Mouse (Mus musculus) lung, adult 2 months (tissue): ENCODE results near the gene Ssr2. TPM values are rescaled to one million over a fixed set of nuclear protein-coding genes. Genes with fewer than 3 reads are reported as not detected.
A peak's percentile ranks its signal among the peaks of the same experiment; 100 is the strongest.
"Not testable (repeated sequence)": the region's sequence is repeated elsewhere in the genome, so short reads cannot be mapped to it uniquely, and the experiment has no call there.

Experiments
- DNase-seq: peaks from one replicate; pipeline ENCODE4 v3.0.0; 2022
- H3K4me1 ChIP-seq: fragments of 200-500 bp; 2 replicates; pipeline ENCODE4 v1.6.1; 2011; ENCODE audit warnings: low read length; ENCODE audit not compliant: control insufficient read depth, insufficient read depth
- H3K4me3 ChIP-seq: fragments of 200-500 bp; replicated peaks from 2 replicates; pipeline ENCODE3; 2011; ENCODE audit warnings: low read depth, mild to moderate bottlenecking, control low read depth, low read length; ENCODE audit errors: extremely low read depth
- CTCF ChIP-seq: fragments of 200-500 bp; IDR thresholded peaks from 2 replicates; pipeline ENCODE4 v1.5.1; 2011; ENCODE audit warnings: mild to moderate bottlenecking, low read length, control low read depth; ENCODE audit not compliant: insufficient read depth
- POLR2A ChIP-seq: fragments of 200-500 bp; IDR thresholded peaks from 2 replicates; pipeline ENCODE4 v1.6.1; 2011; ENCODE audit warnings: low read depth, mild to moderate bottlenecking, control low read depth, low read length, borderline replicate concordance; ENCODE audit errors: extremely low read depth
- WGBS: fragments of 180-500 bp; shearing (Covaris S2); methylation state at CpG from one replicate; pipeline ENCODE4 v1.1.7; 2018; 5-methylcytosine and 5-hydroxymethylcytosine counted together
- polyA plus RNA-seq: library from polyadenylated mRNA; depleted of rRNA; stranded (reverse); fragments of >200 nt; gene quantifications from 2 replicates; pipeline ENCODE4 v1.2.3, GENCODE M21; 2012

Gene Ssr2
- polyA plus RNA-seq, 1 experiment = 188 TPM

GRCm38 (mm10) chr3:88572835-88573234, 2.8 kb upstream of the Ssr2 start:
- TF ChIP-seq POLR2A (no peak), CTCF (no peak)
- DNase-seq = no peak
- 67% methylated on average over 2 of the region's 2 CpGs for WGBS
- Histone ChIP-seq H3K4me3 (no peak overlapping the region), H3K4me1 (no peaks in the 10 kb centered on the region)

GRCm38 (mm10) chr3:88573810-88574209, 1.9 kb upstream of the Ssr2 start:
- TF ChIP-seq POLR2A (no peak), CTCF (no peak)
- 93% methylated on average over 2 of the region's 2 CpGs for WGBS
- H3K4me1 ChIP-seq = no peaks in the 10 kb centered on the region
- no peak overlapping the region for H3K4me3 ChIP-seq
- no peak for DNase-seq

DNA sequence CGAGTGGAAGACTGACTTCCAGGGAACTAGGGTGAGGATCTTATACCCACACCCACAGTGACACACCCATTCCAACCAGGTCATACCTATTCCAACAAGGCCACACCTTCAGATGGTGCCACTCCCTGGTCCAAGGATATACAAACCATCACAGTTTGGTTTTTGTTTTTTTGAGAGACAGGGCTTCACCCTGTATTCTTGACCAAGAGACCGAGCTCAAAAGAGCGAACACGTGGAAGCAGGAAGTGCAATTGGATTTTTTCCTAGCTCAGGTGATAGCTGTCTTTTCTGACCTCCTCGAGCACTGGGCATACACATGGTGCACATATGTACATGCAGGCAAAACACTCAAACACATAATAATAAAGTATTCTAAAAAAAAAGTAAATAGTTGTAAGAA, 2.2 kb downstream of the Ssr2 start:
- H3K4me3 ChIP-seq, H3K4me1 ChIP-seq, DNase-seq: not testable (repeated sequence)
- WGBS = 82% methylated on average over 5 of the region's 5 CpGs

DNA sequence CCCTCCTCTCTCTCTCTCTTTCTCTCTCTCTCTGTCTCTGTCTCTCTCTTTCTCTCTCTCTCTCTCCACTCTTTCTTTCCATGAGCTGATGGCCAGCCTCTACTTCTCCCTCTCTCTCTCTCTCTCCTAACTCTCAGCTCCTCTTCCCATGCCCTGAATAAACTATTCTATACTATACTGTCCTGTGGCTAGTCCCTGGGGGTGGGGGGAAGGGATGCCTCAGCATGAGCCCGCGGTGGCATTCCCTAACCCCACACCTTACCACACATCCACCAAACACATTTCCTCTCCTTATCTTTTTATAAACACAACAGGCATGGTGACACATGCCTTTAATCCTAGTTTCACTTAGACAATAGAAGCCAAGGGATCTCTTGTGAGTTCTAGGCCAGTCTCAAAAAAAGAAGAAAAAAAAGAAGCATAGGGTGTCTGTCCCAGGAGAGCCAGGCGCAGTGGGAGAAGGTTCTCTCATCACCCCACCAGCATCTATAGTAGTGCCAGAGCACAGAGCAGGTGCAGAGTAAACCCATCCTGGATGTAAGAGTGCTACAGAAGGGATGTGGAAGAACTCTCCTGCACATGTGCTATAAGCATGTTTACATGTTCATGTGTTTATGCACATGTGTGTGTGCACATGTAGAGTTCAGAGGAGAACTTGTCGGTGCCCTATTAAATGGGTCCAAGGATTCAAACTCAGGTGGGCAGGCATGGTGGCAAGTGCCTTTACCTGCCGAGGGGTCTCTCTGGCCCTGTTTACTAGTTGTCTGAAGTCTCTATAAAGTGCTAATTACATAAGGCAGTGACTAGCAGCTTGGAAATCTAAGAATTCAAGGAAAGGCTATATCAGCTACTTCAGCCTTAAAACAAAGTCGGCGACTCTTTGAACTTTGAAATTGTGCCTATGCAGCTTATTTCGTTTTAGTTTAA, 3.1 kb downstream of the Ssr2 start:
- DNase-seq = no peak
- peaks cover 6% of the 10 kb centered on the region for H3K4me1 ChIP-seq
- H3K4me3 ChIP-seq = peak overlapping the region; percentile 90
- WGBS = 45% methylated on average over 8 of the region's 8 CpGs
- TF ChIP-seq CTCF (no peak), POLR2A (no peak)

DNA sequence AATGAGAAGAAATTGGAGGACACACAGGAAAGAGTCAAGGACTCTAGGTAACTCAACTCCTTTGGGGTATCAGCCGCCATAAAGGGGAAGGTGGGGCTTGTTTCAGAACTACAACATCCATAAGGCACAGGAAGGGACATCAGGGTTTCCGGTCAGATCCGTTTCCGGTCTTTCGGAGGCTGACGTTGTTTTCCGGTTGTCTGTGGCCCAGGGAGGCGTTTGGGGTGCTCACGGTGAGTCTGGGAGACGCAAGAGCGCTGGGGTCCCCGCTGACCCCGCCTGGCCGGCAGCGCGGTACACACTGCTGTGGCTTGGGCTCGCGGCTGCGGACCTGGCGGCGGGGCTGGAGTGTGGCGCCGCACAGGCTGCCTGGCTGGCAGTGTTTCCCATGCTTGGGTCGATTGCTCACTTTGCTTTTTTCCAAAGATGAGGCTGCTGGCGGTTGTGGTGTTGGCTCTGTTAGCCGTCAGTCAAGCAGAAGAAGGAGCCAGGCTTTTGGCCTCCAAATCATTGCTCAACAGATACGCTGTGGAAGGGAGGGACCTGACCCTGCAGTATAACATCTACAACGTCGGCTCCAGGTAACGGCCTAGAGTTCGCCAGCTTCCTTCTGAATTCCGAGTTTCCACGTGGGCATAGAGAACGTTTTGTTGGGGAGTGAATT, 3.9 kb downstream of the Ssr2 start:
- peak overlapping the region; percentile 90 for H3K4me3 ChIP-seq
- under 1% methylated on average over 34 of the region's 34 CpGs for WGBS
- peak; percentile 77 for DNase-seq
- TF ChIP-seq CTCF (no peak), POLR2A (peak; percentile 89; the same call in 1 of the 2 replicates)
- peaks cover 6% of the 10 kb centered on the region for H3K4me1 ChIP-seq

GRCm38 (mm10) chr3:88585769-88586168, 10.1 kb downstream of the Ssr2 start:
- WGBS = 71% methylated on average over 6 of the region's 6 CpGs
- no peak for TF ChIP-seq CTCF
- TF ChIP-seq POLR2A = no peak
- peaks cover 4% of the 10 kb centered on the region for H3K4me1 ChIP-seq
- DNase-seq = no peak
- H3K4me3 ChIP-seq = no peak overlapping the region

DNA sequence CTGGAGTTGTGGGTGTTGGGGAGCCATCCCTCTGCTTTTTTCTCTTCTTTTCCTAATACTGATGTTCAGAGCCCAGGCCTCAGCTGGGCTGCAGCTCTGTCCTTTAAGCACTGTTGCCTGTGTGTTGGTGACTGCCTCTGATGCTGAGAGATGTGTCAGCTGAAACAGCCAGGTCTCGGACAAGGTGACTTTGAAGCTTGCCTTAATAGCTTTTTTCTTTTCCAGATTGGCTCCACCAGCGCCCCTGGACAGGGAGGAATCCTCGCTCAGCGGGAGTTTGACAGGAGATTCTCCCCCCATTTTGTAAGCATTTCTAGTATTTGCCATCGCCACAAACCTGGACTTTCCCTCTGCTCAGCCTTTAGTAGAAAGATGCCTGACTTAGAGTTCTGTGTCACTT, 11.0 kb downstream of the Ssr2 start:
- DNase-seq = no peak
- H3K4me3 ChIP-seq = no peak overlapping the region
- TF ChIP-seq CTCF (no peak), POLR2A (no peak)
- 84% methylated on average over 5 of the region's 5 CpGs for WGBS
- H3K4me1 ChIP-seq = peaks cover 3% of the 10 kb centered on the region; the same call in 1 of the 2 replicates

- H3K4me1 ChIP-seq = peaks cover 12% of the 10 kb centered on the region
- TF ChIP-seq POLR2A = no peak
- TF ChIP-seq CTCF = no peak
- DNase-seq = no peak
- no peak overlapping the region for H3K4me3 ChIP-seq
- whole genome bisulfite sequencing = 31% methylated on average over 5 of the region's 5 CpGs
Measured at GRCm38 (mm10) chr3:88590246-88590645, 14.6 kb downstream of the Ssr2 start.

GRCm38 (mm10) chr3:88591044-88591443, 15.4 kb downstream of the Ssr2 start:
- peaks cover 12% of the 10 kb centered on the region for H3K4me1 ChIP-seq
- no peak for DNase-seq
- WGBS = 46% methylated on average over 3 of the region's 3 CpGs
- no peak overlapping the region for H3K4me3 ChIP-seq
- TF ChIP-seq CTCF (no peak), POLR2A (no peak)
